Mouse (Mus musculus) spleen, adult 2 months (tissue): Measurements from ENCODE around the gene E2f1. TPM values are rescaled to one million over a fixed set of nuclear protein-coding genes. Genes with fewer than 3 reads are reported as not detected.

Experiments
- DNase-seq, 2 experiments: peaks; one replicate each; pipeline versions ENCODE4 v3.0.0 to v3.0.0-alpha.2; 2012 to 2021; ENCODE audit warnings: low spot score in 2 of 2, low read depth in 1 of 2
- H3K27ac ChIP-seq: fragments of 200-500 bp; 2 replicates; pipeline ENCODE4 v1.5.1; 2012; ENCODE audit warnings: low read length, inconsistent platforms; ENCODE audit not compliant: insufficient read depth
- H3K27me3 ChIP-seq: fragments of 200-500 bp; 2 replicates; pipeline ENCODE4 v1.6.1; 2012; ENCODE audit warnings: mild to moderate bottlenecking, moderate library complexity, low read length, inconsistent platforms; ENCODE audit not compliant: control insufficient read depth, insufficient read depth
- H3K36me3 ChIP-seq: fragments of 200-500 bp; 2 replicates; pipeline ENCODE4 v1.6.1; 2012; ENCODE audit warnings: mild to moderate bottlenecking, low read length, inconsistent platforms; ENCODE audit not compliant: control insufficient read depth, insufficient read depth
- H3K4me1 ChIP-seq: fragments of 200-500 bp; 2 replicates; pipeline ENCODE4 v1.6.1; 2011; ENCODE audit warnings: inconsistent platforms; ENCODE audit not compliant: control insufficient read depth, insufficient read depth, insufficient read length
- H3K4me3 ChIP-seq: fragments of 200-500 bp; 2 replicates; pipeline ENCODE4 v1.5.1; 2011; ENCODE audit warnings: mild to moderate bottlenecking, inconsistent platforms; ENCODE audit not compliant: insufficient read depth, insufficient read length; ENCODE audit errors: extremely low read depth
- CTCF ChIP-seq: fragments of 200-500 bp; IDR thresholded peaks from 2 replicates; pipeline ENCODE4 v1.5.1; 2011; ENCODE audit warnings: mild to moderate bottlenecking, inconsistent platforms; ENCODE audit not compliant: insufficient read depth, insufficient read length, insufficient replicate concordance; ENCODE audit errors: extremely low read depth
- POLR2A ChIP-seq: fragments of 200-500 bp; IDR thresholded peaks from 2 replicates; pipeline ENCODE4 v1.6.1; 2011; ENCODE audit warnings: low read depth, low read length, inconsistent platforms
- WGBS: fragments of 180-500 bp; shearing (Covaris S2); methylation state at CpG from one replicate; pipeline ENCODE4 v1.1.7; 2018; 5-methylcytosine and 5-hydroxymethylcytosine counted together
- polyA plus RNA-seq: library from polyadenylated mRNA; depleted of rRNA; stranded (reverse); fragments of >200 nt; gene quantifications from 2 replicates; pipeline ENCODE4 v1.2.3, GENCODE M21; 2012

Gene E2f1
- polyA plus RNA-seq, 1 experiment = 11.0 TPM

DNA sequence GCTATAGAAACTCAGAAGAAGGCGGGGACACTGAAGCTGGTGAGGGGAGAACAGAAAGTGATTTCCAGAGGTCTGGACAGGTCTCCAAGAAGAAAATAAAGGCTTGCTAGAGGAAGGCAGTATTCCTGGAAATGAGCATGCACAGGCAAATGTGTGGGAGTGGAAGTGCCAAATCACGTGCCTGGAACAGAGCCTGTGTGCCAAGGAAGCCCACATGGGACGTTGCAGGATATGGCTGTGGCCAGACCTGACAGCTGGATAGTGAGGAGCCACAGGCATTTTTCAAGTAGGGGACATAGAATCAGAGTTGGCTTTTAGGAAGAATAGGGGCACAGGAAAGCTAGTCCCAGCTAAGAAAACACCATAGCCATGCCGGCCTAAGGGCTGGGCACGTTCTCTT, 26.1 kb upstream of the E2f1 start:
- Histone ChIP-seq H3K36me3 (peaks cover 4% of the 10 kb centered on the region; the same call in 1 of the 2 replicates), H3K27me3 (no peaks in the 10 kb centered on the region), H3K4me3 (no peak overlapping the region), H3K27ac (no peak overlapping the region), H3K4me1 (peaks cover 2% of the 10 kb centered on the region; the same call in 1 of the 2 replicates)
- WGBS = 83% methylated on average over 5 of the region's 5 CpGs
- TF ChIP-seq CTCF (no peak), POLR2A (no peak)
- DNase-seq = no peak

DNA sequence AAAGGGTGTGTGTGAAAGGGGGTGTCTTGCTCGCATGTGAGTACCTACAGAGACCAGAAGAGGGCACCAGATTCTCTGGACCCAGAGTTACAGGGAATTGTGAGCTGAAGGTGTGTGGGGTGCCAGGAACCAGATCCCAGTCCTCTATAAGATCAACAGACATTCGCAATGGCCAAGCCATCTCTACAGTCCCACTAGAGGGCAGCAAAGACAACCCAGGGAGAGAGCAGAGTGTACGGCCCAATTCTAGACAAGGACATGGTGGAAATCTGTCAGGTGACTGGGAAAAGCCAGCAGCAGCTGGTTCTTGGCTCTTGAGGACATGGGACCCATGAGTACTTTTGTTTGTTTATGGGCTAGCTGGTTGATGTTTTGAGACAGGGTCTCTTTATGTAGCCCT, 23.3 kb upstream of the E2f1 start:
- WGBS = 67% methylated on average over 3 of the region's 3 CpGs
- TF ChIP-seq POLR2A (no peak), CTCF (peak; percentile 67; the same call in 1 of the 2 replicates)
- Histone ChIP-seq H3K36me3 (peaks cover 4% of the 10 kb centered on the region; the same call in 1 of the 2 replicates), H3K4me1 (peaks cover 2% of the 10 kb centered on the region; the same call in 1 of the 2 replicates), H3K27ac (no peak overlapping the region), H3K4me3 (no peak overlapping the region), H3K27me3 (no peaks in the 10 kb centered on the region)
- peak; percentile 25 to 56 for DNase-seq

DNA sequence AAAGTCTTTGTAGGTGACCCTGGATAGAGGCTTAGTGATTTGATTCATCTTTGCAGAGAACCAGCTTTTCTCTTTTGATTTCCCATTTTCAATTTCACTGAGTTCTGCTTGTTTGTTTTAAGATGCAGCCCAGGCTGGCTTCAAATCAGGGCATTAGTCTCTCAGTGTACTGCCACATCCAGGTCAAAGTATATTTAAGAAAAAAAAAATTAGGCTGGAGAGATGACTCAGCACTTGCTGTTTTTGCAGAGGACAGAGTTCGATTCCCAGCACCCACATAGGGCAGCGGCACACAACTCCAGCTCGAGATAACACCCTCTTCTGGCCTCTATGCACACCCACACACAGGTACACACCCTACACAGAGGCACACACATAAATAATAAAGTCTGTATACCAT, 21.5 kb upstream of the E2f1 start:
- Histone ChIP-seq H3K27ac (no peak overlapping the region), H3K4me3 (no peak overlapping the region), H3K4me1 (no peaks in the 10 kb centered on the region), H3K36me3 (peaks cover 10% of the 10 kb centered on the region), H3K27me3 (no peaks in the 10 kb centered on the region)
- no peak for DNase-seq
- 91% methylated on average over 3 of the region's 3 CpGs for WGBS
- TF ChIP-seq CTCF = no peak
- TF ChIP-seq POLR2A = no peak

DNA sequence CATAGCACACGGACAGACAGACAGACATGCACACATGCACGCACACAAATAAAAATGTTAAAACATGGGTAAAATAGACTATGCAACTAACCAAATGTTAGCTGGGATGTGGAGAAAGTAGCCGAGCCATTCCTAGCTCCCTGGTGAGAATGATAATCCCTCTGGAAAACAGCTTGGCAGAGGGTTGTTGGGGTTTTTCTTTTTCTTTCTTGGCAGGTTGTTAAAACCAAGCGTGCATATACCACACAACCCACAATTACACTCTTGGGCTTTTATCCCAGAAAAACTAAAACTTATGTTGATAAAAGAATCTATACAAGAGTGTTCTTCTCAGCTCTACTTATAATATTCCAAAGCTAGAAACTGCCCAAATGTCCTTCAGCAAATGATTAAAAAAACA, 19.4 kb upstream of the E2f1 start:
- H3K36me3 ChIP-seq = peaks cover 7% of the 10 kb centered on the region

DNA sequence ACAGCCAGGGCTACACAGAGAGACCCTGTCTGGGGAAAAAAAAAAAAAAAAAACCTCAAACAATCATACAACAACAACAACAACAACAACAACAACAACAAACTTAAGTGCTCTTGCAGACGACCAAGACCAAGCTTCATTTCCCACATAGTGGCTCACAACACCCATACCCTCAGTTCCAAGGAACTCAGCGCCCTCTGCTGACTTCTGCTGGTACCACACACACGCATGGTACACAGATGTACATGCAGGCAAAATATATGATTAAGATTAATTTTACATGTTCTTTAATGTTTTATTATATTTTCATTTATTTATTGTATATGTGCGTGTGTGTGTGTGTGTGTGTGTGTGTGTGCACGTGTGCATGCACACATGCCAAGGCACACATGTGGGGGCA, 16.7 kb upstream of the E2f1 start:
- no peak overlapping the region for H3K4me3 ChIP-seq
- H3K4me1 ChIP-seq = no peaks in the 10 kb centered on the region
- peaks cover 7% of the 10 kb centered on the region for H3K36me3 ChIP-seq
- TF ChIP-seq CTCF (peak; percentile 26; the same call in 1 of the 2 replicates), POLR2A (no peak)
- WGBS = 84% methylated on average over 5 of the region's 5 CpGs
- no peaks in the 10 kb centered on the region for H3K27me3 ChIP-seq
- DNase-seq = peak in 1 of 2 experiments; percentile 16
- no peak overlapping the region for H3K27ac ChIP-seq

More for the DNA sequence above, 19.4 kb upstream of the E2f1 start:
- H3K4me3 ChIP-seq = no peak overlapping the region
- H3K27me3 ChIP-seq = no peaks in the 10 kb centered on the region
- WGBS = 95% methylated on average over 4 of the region's 4 CpGs
- DNase-seq = no peak
- H3K4me1 ChIP-seq = no peaks in the 10 kb centered on the region
- no peak overlapping the region for H3K27ac ChIP-seq
- TF ChIP-seq CTCF = no peak
- TF ChIP-seq POLR2A = no peak

DNA sequence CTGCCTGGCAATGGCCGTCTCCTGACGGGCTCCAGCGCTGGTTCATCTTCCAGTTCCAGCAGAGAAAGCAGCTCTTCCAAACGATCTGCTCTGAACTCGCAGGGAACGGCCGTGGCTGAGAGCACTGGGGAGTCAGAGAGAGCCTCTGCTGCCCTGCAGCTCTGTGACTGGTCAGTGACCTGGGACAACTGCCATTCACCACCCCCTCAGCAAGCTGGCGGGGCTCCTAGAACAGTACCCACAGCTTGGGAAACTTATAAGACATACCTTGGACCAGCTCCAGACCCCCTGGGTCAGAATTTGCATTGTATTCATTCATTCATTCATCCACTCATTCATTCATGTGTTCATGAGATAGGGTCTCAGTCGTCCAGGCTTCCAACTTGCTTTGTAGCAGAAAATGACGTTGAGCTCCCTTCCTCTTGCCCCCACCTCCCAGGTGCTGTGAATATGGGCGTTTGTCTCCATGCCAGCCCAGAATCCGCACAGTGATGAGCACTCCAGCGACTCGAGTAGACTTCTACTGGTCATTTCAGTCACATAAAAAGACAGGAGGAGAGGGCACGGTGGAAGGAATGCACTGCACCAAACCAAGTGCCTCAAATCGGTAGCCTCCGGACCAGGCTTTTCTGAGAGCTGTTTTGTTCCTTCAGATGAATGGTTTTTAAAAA, 15.4 kb upstream of the E2f1 start:
- no peak for DNase-seq
- Histone ChIP-seq H3K36me3 (peaks cover 7% of the 10 kb centered on the region), H3K27me3 (no peaks in the 10 kb centered on the region), H3K4me3 (no peak overlapping the region), H3K4me1 (no peaks in the 10 kb centered on the region), H3K27ac (no peak overlapping the region)
- WGBS = 85% methylated on average over 17 of the region's 17 CpGs
- TF ChIP-seq POLR2A (no peak), CTCF (no peak)

DNA sequence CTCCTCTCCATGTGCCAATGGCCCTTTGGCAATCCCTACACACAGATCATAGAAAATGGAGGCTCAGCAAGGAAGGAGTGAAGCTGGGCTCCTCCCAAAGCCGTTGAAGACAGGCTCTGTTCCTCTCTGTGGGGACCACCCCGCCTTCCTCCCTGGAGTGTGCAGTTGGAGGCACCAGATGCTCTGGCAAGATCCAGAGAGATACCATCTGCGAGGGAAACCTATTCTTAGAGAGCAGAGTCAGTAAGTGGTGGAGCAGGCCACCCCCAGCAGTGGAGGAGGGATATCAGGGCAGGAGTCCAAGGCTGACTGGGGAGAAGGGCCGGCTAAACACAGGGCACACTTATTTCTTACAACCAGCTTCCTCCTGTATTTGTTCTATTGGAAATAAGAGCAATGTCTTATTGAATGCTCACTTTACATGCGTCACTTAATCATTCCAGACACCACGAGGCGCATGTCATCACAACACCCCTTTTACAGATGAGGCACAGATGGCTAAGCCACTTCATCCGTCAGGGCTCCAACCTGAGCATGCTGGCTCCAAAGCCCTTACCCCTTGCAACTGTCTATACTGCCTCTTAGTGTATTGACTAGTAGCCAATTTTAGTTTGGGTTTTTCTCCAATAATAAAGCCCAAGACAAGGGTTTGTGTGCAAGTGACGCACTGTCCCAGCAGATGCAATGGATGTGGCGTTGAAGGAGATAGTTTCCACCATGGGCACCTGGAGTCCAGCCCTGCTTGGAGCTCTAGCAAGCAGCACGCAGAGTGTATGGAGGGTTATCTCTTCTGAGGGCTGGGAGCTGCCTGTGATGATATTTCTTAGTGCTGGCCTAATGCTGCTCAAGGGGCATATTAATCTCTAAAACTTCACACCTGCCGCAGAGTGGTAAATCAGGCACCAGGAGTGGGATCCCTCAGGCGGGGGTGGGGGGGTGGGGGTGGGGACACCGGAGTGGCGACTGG, 14.5 kb upstream of the E2f1 start:
- Histone ChIP-seq H3K4me1 (no peaks in the 10 kb centered on the region), H3K36me3 (peaks cover 7% of the 10 kb centered on the region), H3K4me3 (no peak overlapping the region), H3K27ac (no peak overlapping the region), H3K27me3 (no peaks in the 10 kb centered on the region)
- DNase-seq = no peak
- TF ChIP-seq POLR2A (no peak), CTCF (no peak)
- WGBS = 72% methylated on average over 15 of the region's 15 CpGs
